Mouse (Mus musculus) ovary, adult 2 months (tissue): ENCODE data around the gene Epha8. TPM values are rescaled to one million over a fixed set of nuclear protein-coding genes. Genes with fewer than 3 reads are reported as not detected.

ENCODE experiments used
- polyA plus RNA-seq: library from polyadenylated mRNA; depleted of rRNA; stranded (reverse); fragments of >200 nt; gene quantifications from 2 replicates; pipeline ENCODE4 v1.2.3, GENCODE M21; 2012; rRNA removed

The Epha8 gene
- 2.0 and 4.5 TPM in 2 replicates for polyA plus RNA-seq

GRCm38 (mm10) chr4:136956751-136957446 lies at the start of gene Epha8:
Epha8 (minus strand) TSS chr4:136956816.

GRCm38 (mm10) chr4:136898637-136899036 lies 58.0 kb downstream of the Epha8 start, which contains the start of gene C1qa:
C1qa (minus strand) TSS chr4:136898803.

GRCm38 (mm10) chr4:136892811-136893210 lies 63.8 kb downstream of the Epha8 start, which contains the start of gene C1qc:
C1qc (minus strand) TSS chr4:136893065.

GRCm38 (mm10) chr4:136886101-136886500 lies 70.5 kb downstream of the Epha8 start, which contains the start of gene C1qb:
C1qb (minus strand) TSS chr4:136886187.

Other genes with a start within 250 kb of the Epha8 start
- 64.1 and 74.2 TPM in 2 replicates for gene Ephb2, start 120.8 kb downstream of the Epha8 start, polyA plus RNA-seq
- 128 and 171 TPM in 2 replicates for gene C1qb, start 70.6 kb downstream of the Epha8 start, polyA plus RNA-seq
- 185 and 205 TPM in 2 replicates for gene C1qc, start 63.8 kb downstream of the Epha8 start, polyA plus RNA-seq
- 84.2 and 92.3 TPM in 2 replicates for gene C1qa, start 58.0 kb downstream of the Epha8 start, polyA plus RNA-seq
- gene Zbtb40, start 92.0 kb upstream of the Epha8 start, polyA plus RNA-seq: 20.4 and 21.2 TPM in 2 replicates